Mouse (Mus musculus): Measurements from ENCODE around the gene Fads2.

Gene Fads2

GRCm38 (mm10) chr19:10102054-10102700 is 631 bp upstream of the Fads2 start:
- DNase-seq = no peak

- peak; percentile 88 to 93 for DNase-seq
Measured at GRCm38 (mm10) chr19:10100631-10101071, 895 bp downstream of the Fads2 start.

GRCm38 (mm10) chr19:10097826-10098225 is 3.7 kb downstream of the Fads2 start:
- DNase-seq = no peak

- no peak for DNase-seq
Measured at GRCm38 (mm10) chr19:10096371-10096876, 5.1 kb downstream of the Fads2 start.

GRCm38 (mm10) chr19:10094695-10095094 is 6.9 kb downstream of the Fads2 start:
- no peak for DNase-seq

GRCm38 (mm10) chr19:10093829-10094228 is 7.7 kb downstream of the Fads2 start:
- no peak for DNase-seq

- no peak for DNase-seq
Measured at GRCm38 (mm10) chr19:10086976-10087375, 14.6 kb downstream of the Fads2 start.

GRCm38 (mm10) chr19:10085454-10085853 is 16.1 kb downstream of the Fads2 start:
- no peak for DNase-seq

GRCm38 (mm10) chr19:10082105-10082504 is 19.4 kb downstream of the Fads2 start:
- no peak for DNase-seq

GRCm38 (mm10) chr19:10080384-10080783 is 21.2 kb downstream of the Fads2 start:
- no peak for DNase-seq

- no peak for DNase-seq
Measured at GRCm38 (mm10) chr19:10078392-10078791, 23.2 kb downstream of the Fads2 start.

- no peak for DNase-seq
Measured at GRCm38 (mm10) chr19:10073145-10073544, 28.4 kb downstream of the Fads2 start.

GRCm38 (mm10) chr19:10071892-10072291 is 29.7 kb downstream of the Fads2 start:
- DNase-seq = no peak

- peak; percentile 70 to 88 for DNase-seq
Measured at GRCm38 (mm10) chr19:10071166-10071565, 30.4 kb downstream of the Fads2 start.

- DNase-seq = peak; percentile 72 to 84
Measured at GRCm38 (mm10) chr19:10070186-10070980, 31.2 kb downstream of the Fads2 start.

- DNase-seq = peak in 1 of 2 experiments; percentile 59
Measured at GRCm38 (mm10) chr19:10067701-10068100, 33.8 kb downstream of the Fads2 start.

GRCm38 (mm10) chr19:10066502-10066901 is 35.0 kb downstream of the Fads2 start:
- no peak for DNase-seq

- DNase-seq = no peak
Measured at GRCm38 (mm10) chr19:10066189-10066500, 35.4 kb downstream of the Fads2 start.

- no peak for DNase-seq
Measured at GRCm38 (mm10) chr19:10065465-10066188, 35.9 kb downstream of the Fads2 start.

- no peak for DNase-seq
Measured at GRCm38 (mm10) chr19:10064173-10065012, 37.2 kb downstream of the Fads2 start.

GRCm38 (mm10) chr19:10062862-10063261 is 38.7 kb downstream of the Fads2 start:
- no peak for DNase-seq

GRCm38 (mm10) chr19:10062292-10062691 is 39.3 kb downstream of the Fads2 start:
- DNase-seq = no peak

GRCm38 (mm10) chr19:10061624-10062023 is 39.9 kb downstream of the Fads2 start:
- DNase-seq = no peak
